Mouse (Mus musculus) heart, adult 2 months (tissue): ENCODE results near the gene Neurod4. TPM values are rescaled to one million over a fixed set of nuclear protein-coding genes. Genes with fewer than 3 reads are reported as not detected.

ENCODE experiments used
- DNase-seq, 2 experiments: peaks; one replicate each; pipeline ENCODE4 v3.0.0; 2021
- H3K27ac ChIP-seq: fragments of 200-600 bp; 2 replicates; pipeline ENCODE4 v1.8.1; 2022
- H3K27me3 ChIP-seq: fragments of 200-500 bp; 2 replicates; pipeline ENCODE4 v1.6.1; 2012; ENCODE audit warnings: mild to moderate bottlenecking, low read length, inconsistent platforms, mixed read lengths; ENCODE audit not compliant: control insufficient read depth, insufficient read depth
- H3K36me3 ChIP-seq: fragments of 200-500 bp; 2 replicates; pipeline ENCODE4 v1.6.1; 2012; ENCODE audit warnings: low read length, inconsistent platforms; ENCODE audit not compliant: control insufficient read depth, insufficient read depth
- H3K4me1 ChIP-seq: fragments of 200-500 bp; 2 replicates; pipeline ENCODE4 v1.6.1; 2011; ENCODE audit warnings: low read length; ENCODE audit not compliant: control insufficient read depth, insufficient read depth
- H3K4me3 ChIP-seq: fragments of 200-600 bp; 2 replicates; pipeline ENCODE4 v1.8.1; 2022
- H3K79me2 ChIP-seq: fragments of 200-500 bp; replicated peaks from 2 replicates; pipeline ENCODE4 v1.6.1; 2012; ENCODE audit warnings: mild to moderate bottlenecking, inconsistent platforms, low read length, moderate library complexity, mixed read lengths; ENCODE audit not compliant: control insufficient read depth, insufficient read depth
- H3K9ac ChIP-seq: fragments of 200-500 bp; 2 replicates; pipeline ENCODE4 v1.6.1; 2012; ENCODE audit warnings: low read depth, mild to moderate bottlenecking, control low read depth, inconsistent platforms, low read length, mixed read lengths
- CTCF ChIP-seq: fragments of 200-600 bp; IDR thresholded peaks from 2 replicates; pipeline ENCODE4 v1.8.1; 2022; ENCODE audit warnings: antibody characterized with exemption, mild to moderate bottlenecking, moderate library complexity
- EP300 ChIP-seq: fragments of 200-500 bp; IDR thresholded peaks from 2 replicates; pipeline ENCODE4 v1.6.1; 2011; ENCODE audit warnings: low read depth, low read length, control low read depth; ENCODE audit not compliant: insufficient read depth
- POLR2A ChIP-seq: fragments of 200-500 bp; IDR thresholded peaks from 2 replicates; pipeline ENCODE4 v1.6.1; 2011; ENCODE audit warnings: mild to moderate bottlenecking, low read depth, low read length, control low read depth; ENCODE audit not compliant: insufficient read depth
- WGBS: fragments of 180-500 bp; shearing (Covaris S2); methylation state at CpG from one replicate; pipeline ENCODE4 v1.1.7; 2018; 5-methylcytosine and 5-hydroxymethylcytosine counted together
- intact Hi-C: fragments of 180-260 bp; cut with DNase I; formaldehyde crosslinking; loops from one replicate; pipeline ENCODE4 v1.15.1; 2025
- polyA plus RNA-seq: library from polyadenylated mRNA; depleted of rRNA; stranded (reverse); fragments of >200 nt; gene quantifications from 2 replicates; pipeline ENCODE4 v1.2.3, GENCODE M21; 2012; rRNA removed
- total RNA-seq, 2 experiments: library from RNA; stranded (reverse); gene quantifications; 2 replicates each; pipeline ENCODE4 v1.2.3; 2021

Gene Neurod4
- total and polyA plus RNA-seq, 3 experiments: not detected

- Histone ChIP-seq H3K4me1 (no peaks in the 10 kb centered on the region), H3K36me3 (no peaks in the 10 kb centered on the region), H3K27me3 (no peaks in the 10 kb centered on the region), H3K27ac (no peak overlapping the region), H3K79me2 (no peaks in the 10 kb centered on the region), H3K9ac (no peak overlapping the region), H3K4me3 (no peak overlapping the region)
- WGBS: 83% methylated on average over 5 of the region's 5 CpGs
- TF ChIP-seq CTCF (no peak), POLR2A (no peak), EP300 (no peak)
- DNase-seq: no peak
- intact Hi-C loops: loop anchor here (2.0 kb wide), 1 partner anchor 69 kb away; no protein-coding TSS in a partner anchor
These were observed 50.5 kb downstream of the Neurod4 start for GRCm38 (mm10) chr10:130229584-130229983.

GRCm38 (mm10) chr10:130228246-130228645 lies 51.8 kb downstream of the Neurod4 start:
- Histone ChIP-seq H3K4me1 (no peaks in the 10 kb centered on the region), H3K27ac (no peak overlapping the region), H3K4me3 (no peak overlapping the region), H3K27me3 (no peaks in the 10 kb centered on the region), H3K9ac (no peak overlapping the region), H3K79me2 (no peaks in the 10 kb centered on the region), H3K36me3 (no peaks in the 10 kb centered on the region)
- whole genome bisulfite sequencing: 0% methylated on average over 1 of the region's 1 CpGs
- intact Hi-C loops: loop anchor here (2.0 kb wide), 1 partner anchor 71 kb away; no protein-coding TSS in a partner anchor
- DNase-seq: no peak
- TF ChIP-seq EP300: no peak
- no peak for TF ChIP-seq POLR2A
- peak; percentile 76 for TF ChIP-seq CTCF

- WGBS: 62% methylated on average over 3 of the region's 3 CpGs
- H3K4me1 ChIP-seq: no peaks in the 10 kb centered on the region
- H3K27me3 ChIP-seq: no peaks in the 10 kb centered on the region
- no peak overlapping the region for H3K27ac ChIP-seq
- DNase-seq: no peak
- intact Hi-C loops: no loop called here
- TF ChIP-seq CTCF (no peak), POLR2A (no peak), EP300 (no peak)
- no peak overlapping the region for H3K9ac ChIP-seq
- H3K79me2 ChIP-seq: no peaks in the 10 kb centered on the region
- no peak overlapping the region for H3K4me3 ChIP-seq
- no peaks in the 10 kb centered on the region for H3K36me3 ChIP-seq
These were observed 55.0 kb downstream of the Neurod4 start for GRCm38 (mm10) chr10:130225034-130225433.

Other genes with a start within 250 kb of the Neurod4 start
- gene Olfr821, start 249.9 kb downstream of the Neurod4 start, total RNA-seq: not detected
- not detected in 2 replicates for gene Olfr821, start 249.9 kb downstream of the Neurod4 start, polyA plus RNA-seq
- not detected for gene Olfr822, start 209.0 kb downstream of the Neurod4 start, total RNA-seq
- gene Olfr822, start 209.0 kb downstream of the Neurod4 start, polyA plus RNA-seq: not detected in 2 replicates
- not detected for gene Olfr823, start 164.9 kb downstream of the Neurod4 start, total RNA-seq
- not detected in 2 replicates for gene Olfr823, start 164.9 kb downstream of the Neurod4 start, polyA plus RNA-seq
- gene Olfr824, start 150.2 kb downstream of the Neurod4 start, total RNA-seq: not detected
- gene Olfr824, start 150.2 kb downstream of the Neurod4 start, polyA plus RNA-seq: not detected in 2 replicates
- gene Olfr825, start 113.5 kb downstream of the Neurod4 start, total RNA-seq: not detected
- not detected in 2 replicates for gene Olfr825, start 113.5 kb downstream of the Neurod4 start, polyA plus RNA-seq
- not detected for gene Olfr826, start 96.1 kb downstream of the Neurod4 start, total RNA-seq
- gene Olfr826, start 96.1 kb downstream of the Neurod4 start, polyA plus RNA-seq: not detected in 2 replicates
- not detected for gene Olfr827, start 65.8 kb downstream of the Neurod4 start, total RNA-seq
- not detected in 2 replicates for gene Olfr827, start 65.8 kb downstream of the Neurod4 start, polyA plus RNA-seq
- gene Tespa1, start 42.6 kb upstream of the Neurod4 start, total RNA-seq: under 1 TPM; 0.47 to 0.70 TPM
- 0.12 and 0.18 TPM in 2 replicates for gene Tespa1, start 42.6 kb upstream of the Neurod4 start, polyA plus RNA-seq
- gene Vmn2r84, start 114.1 kb upstream of the Neurod4 start, total RNA-seq: not detected
- not detected in 2 replicates for gene Vmn2r84, start 114.1 kb upstream of the Neurod4 start, polyA plus RNA-seq
- not detected for gene Vmn2r85, start 149.5 kb upstream of the Neurod4 start, total RNA-seq
- not detected in 2 replicates for gene Vmn2r85, start 149.5 kb upstream of the Neurod4 start, polyA plus RNA-seq
- not detected for gene Vmn2r86, start 175.8 kb upstream of the Neurod4 start, total RNA-seq
- gene Vmn2r86, start 175.8 kb upstream of the Neurod4 start, polyA plus RNA-seq: not detected in 2 replicates
- not detected for gene Vmn2r87, start 217.2 kb upstream of the Neurod4 start, total RNA-seq
- not detected in 2 replicates for gene Vmn2r87, start 217.2 kb upstream of the Neurod4 start, polyA plus RNA-seq